Mouse (Mus musculus) liver, embryonic 14.5 days (tissue): ENCODE measurements around the gene Zap70. TPM values are rescaled to one million over a fixed set of nuclear protein-coding genes. Genes with fewer than 3 reads are reported as not detected.

Source experiments
- ATAC-seq: fragments of 200-750 bp; cut with Nextera tagmentation; 2 replicates; pipeline ENCODE4 v1.8.0; 2017; ENCODE audit warnings: moderate number of reproducible peaks, mild to moderate bottlenecking, moderate library complexity; ENCODE audit not compliant: insufficient read depth
- DNase-seq, 3 experiments: peaks; one replicate each; pipeline ENCODE4 v3.0.0-alpha.2; 2012 to 2013; ENCODE audit warnings: low read depth in 3 of 3, low spot score in 3 of 3
- H3K27ac ChIP-seq: fragments of 300-500 bp; sonication (generic); 2 replicates; pipeline ENCODE4 v1.5.1; 2014; ENCODE audit warnings: moderate library complexity, mild to moderate bottlenecking, control low read depth, inconsistent platforms
- H3K27me3 ChIP-seq: fragments of 300-500 bp; sonication (generic); 2 replicates; pipeline ENCODE4 v1.6.1; 2014; ENCODE audit warnings: mild to moderate bottlenecking, low read length, moderate library complexity; ENCODE audit not compliant: control insufficient read depth, insufficient read depth
- H3K36me3 ChIP-seq: fragments of 300-500 bp; sonication (generic); replicated peaks from 2 replicates; pipeline ENCODE4 v1.6.1; 2014; ENCODE audit warnings: low read depth; ENCODE audit not compliant: control insufficient read depth, insufficient read depth
- H3K4me1 ChIP-seq, 2 experiments: fragments of 200-500 bp in 1 of 2; fragments of 300-500 bp in 1 of 2; sonication (generic) in 1 of 2; replicated peaks; 2 replicates each; pipeline ENCODE4 v1.6.1; 2012 to 2014; ENCODE audit warnings: antibody characterized with exemption in 1 of 2, inconsistent platforms in 1 of 2, low read length in 1 of 2; ENCODE audit not compliant: control insufficient read depth in 2 of 2, insufficient read depth in 2 of 2
- H3K4me2 ChIP-seq: fragments of 300-500 bp; sonication (generic); 2 replicates; pipeline ENCODE4 v1.6.1; 2014; ENCODE audit warnings: low read depth, mild to moderate bottlenecking, control low read depth, moderate library complexity
- H3K4me3 ChIP-seq, 2 experiments: fragments of 200-500 bp in 1 of 2; fragments of 300-500 bp in 1 of 2; sonication (generic) in 1 of 2; 2 replicates each; pipeline ENCODE4 v1.5.1; 2012 to 2014; ENCODE audit warnings: low read depth in 2 of 2, low read length in 2 of 2, mild to moderate bottlenecking in 2 of 2, control low read depth in 1 of 2, inconsistent platforms in 1 of 2, moderate library complexity in 1 of 2; ENCODE audit not compliant: insufficient read depth in 1 of 2
- H3K9ac ChIP-seq: fragments of 300-500 bp; sonication (generic); replicated peaks from 2 replicates; pipeline ENCODE4 v1.6.1; 2014; ENCODE audit warnings: mild to moderate bottlenecking, control low read depth, moderate library complexity
- H3K9me3 ChIP-seq: fragments of 300-500 bp; sonication (generic); 2 replicates; pipeline ENCODE4 v1.6.1; 2016; ENCODE audit warnings: low read length, mixed read lengths; ENCODE audit not compliant: control insufficient read depth
- CTCF ChIP-seq: IDR thresholded peaks from 2 replicates; pipeline ENCODE4 v1.5.1; 2016; ENCODE audit warnings: antibody characterized with exemption, low read depth, control low read depth
- EP300 ChIP-seq: IDR thresholded peaks from 2 replicates; pipeline ENCODE4 v1.6.1; 2016; ENCODE audit warnings: antibody characterized with exemption, low read depth
- WGBS: fragments of 180-500 bp; shearing (Covaris S2); extraction: QIAGEN DNeasy Blood & Tissue Kit; methylation state at CpG from one replicate; pipeline ENCODE4 v1.1.7; 2014; ENCODE audit not compliant: insufficient replicate concordance; 5-methylcytosine and 5-hydroxymethylcytosine counted together
- polyA plus RNA-seq, 2 experiments: library from polyadenylated mRNA; depleted of rRNA in 1 of 2; stranded (reverse) in 1 of 2; unstranded in 1 of 2; fragments of >200 nt; fragmentation: Nextera tagmentation in 1 of 2; extraction: Ambion mirVana in 1 of 2; gene quantifications; 2 replicates each; pipeline versions ENCODE4 v1.2.1 to v1.2.3; 2012 to 2014

The Zap70 gene
- polyA plus RNA-seq, 2 experiments, result 0.06 TPM; not detected in 1

DNA sequence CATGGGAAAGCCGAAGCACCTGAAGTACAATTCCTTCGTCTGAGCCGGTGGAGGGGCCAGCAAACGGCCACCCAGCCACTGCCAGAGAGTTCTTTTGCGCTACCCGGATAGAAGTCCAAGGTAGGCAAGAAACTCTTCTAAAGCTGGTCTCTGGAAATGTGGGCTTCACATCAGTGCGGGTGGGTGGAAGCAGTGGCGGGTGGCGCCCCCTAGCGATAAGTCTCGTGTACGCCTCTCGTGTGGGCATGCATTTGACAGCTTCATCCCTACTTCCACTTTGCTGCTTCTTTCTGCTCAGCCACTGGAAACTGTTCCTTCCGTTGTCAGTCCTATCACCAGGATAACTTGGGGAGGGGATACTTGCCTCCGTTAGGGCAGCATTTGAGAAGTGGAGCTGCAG lies 15.1 kb upstream of the Zap70 start:
- H3K27ac ChIP-seq, result no peak overlapping the region
- H3K4me3 ChIP-seq, result no peak overlapping the region
- H3K4me1 ChIP-seq, result no peaks in the 10 kb centered on the region
- TF ChIP-seq CTCF, result peak; percentile 88
- no peak for TF ChIP-seq EP300
- H3K36me3 ChIP-seq, result no peaks in the 10 kb centered on the region
- H3K9me3 ChIP-seq, result no peaks in the 10 kb centered on the region
- ATAC-seq (no peak), DNase-seq (no peak)
- no peak overlapping the region for H3K4me2 ChIP-seq
- no peak overlapping the region for H3K9ac ChIP-seq
- no peaks in the 10 kb centered on the region for H3K27me3 ChIP-seq
- whole genome bisulfite sequencing, result 37% methylated on average over 15 of the region's 15 CpGs

DNA sequence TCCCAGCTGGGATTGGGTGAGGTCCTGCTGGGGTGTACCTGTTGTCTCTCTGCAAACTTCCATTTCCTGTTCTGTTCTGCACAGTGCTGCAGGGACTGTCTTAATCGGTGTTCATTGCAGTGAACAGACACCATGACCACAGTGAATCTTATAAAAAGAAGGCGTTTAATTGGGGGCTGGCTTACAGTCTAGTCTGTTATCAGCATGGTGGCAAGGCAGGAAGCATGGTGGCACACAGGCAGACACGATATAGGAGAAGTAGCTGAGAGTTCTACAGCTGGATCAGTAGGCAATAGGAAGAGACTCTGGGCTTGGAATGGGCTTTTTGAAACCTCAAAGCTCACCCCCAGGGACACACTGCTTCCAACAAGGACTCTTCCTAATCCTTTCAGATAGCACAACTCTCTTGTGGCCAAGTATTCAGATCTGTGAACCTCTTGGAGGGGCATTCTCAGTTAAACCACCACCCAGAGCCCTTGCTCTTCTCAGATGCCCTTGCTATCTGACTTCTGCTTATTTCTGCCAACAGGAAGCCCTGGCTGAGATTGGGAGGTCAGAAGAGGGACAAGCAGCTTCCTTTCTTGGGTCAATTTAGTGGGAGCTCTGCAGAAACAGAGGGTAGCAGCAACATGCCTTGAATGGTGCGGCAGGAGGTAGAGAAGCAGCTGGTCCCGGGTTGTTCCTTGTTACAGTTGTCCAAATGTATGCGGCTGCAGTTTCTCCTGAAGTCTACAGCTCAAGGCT lies 7.5 kb upstream of the Zap70 start:
- H3K27ac ChIP-seq, result no peak overlapping the region
- TF ChIP-seq CTCF (no peak), EP300 (no peak)
- no peak for ATAC-seq
- H3K27me3 ChIP-seq, result no peaks in the 10 kb centered on the region
- WGBS, result 26% methylated on average over 6 of the region's 6 CpGs
- no peak overlapping the region for H3K9ac ChIP-seq
- H3K36me3 ChIP-seq, result no peaks in the 10 kb centered on the region
- no peak for DNase-seq
- no peak overlapping the region for H3K4me3 ChIP-seq
- H3K4me1 ChIP-seq, result peaks cover 0 to 4% of the 10 kb centered on the region in 2 experiments; a peak in 2 of 4 replicates
- H3K9me3 ChIP-seq, result no peaks in the 10 kb centered on the region
- H3K4me2 ChIP-seq, result no peak overlapping the region

DNA sequence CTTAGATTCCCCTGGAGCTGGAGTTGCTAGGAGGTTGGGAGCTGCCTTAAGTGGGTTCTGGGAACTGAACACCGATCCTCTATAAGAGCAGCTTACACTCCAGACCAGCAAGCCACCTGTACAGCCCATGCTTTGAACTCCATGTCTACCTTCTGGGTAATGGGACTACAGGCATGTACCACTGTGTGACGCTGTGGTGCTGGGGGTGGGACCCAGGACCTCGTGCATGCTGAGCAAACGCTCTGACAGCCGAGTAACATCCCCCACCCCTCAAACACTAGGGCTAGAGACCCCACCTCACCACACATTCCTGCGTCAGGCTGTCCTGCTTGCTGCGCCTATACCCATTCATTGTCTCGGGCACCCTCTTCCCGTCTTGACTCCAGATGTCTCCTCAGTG lies 3.0 kb upstream of the Zap70 start:
- 68% methylated on average over 9 of the region's 9 CpGs for WGBS
- H3K4me3 ChIP-seq, result no peak overlapping the region
- no peaks in the 10 kb centered on the region for H3K36me3 ChIP-seq
- H3K27ac ChIP-seq, result no peak overlapping the region
- H3K9me3 ChIP-seq, result no peaks in the 10 kb centered on the region
- H3K4me2 ChIP-seq, result no peak overlapping the region
- no peak overlapping the region for H3K9ac ChIP-seq
- DNase-seq, result no peak
- peaks cover 0 to 4% of the 10 kb centered on the region in 2 experiments; a peak in 2 of 4 replicates for H3K4me1 ChIP-seq
- TF ChIP-seq EP300 (no peak), CTCF (no peak)
- no peaks in the 10 kb centered on the region for H3K27me3 ChIP-seq
- ATAC-seq, result no peak

DNA sequence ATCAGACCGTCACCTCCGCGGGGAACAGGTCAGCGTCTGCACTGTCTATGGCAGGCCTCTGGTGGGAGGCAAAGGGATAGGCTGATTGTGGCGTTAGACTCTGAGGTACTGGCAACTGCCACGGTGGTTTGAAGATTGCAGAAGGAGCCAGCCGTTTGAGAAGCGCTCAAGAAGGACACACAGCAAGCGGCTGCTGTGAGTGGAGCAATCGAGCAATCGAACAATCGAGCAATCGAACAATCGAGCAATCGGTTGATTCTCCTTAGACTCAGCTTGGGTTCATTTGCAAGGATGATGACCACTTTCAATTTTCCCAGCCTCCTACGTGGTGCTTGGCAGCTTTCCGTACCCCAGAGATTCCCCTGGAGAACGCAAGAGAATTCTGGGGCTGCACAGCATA lies 2.5 kb upstream of the Zap70 start:
- TF ChIP-seq CTCF (no peak), EP300 (no peak)
- H3K36me3 ChIP-seq, result no peaks in the 10 kb centered on the region
- no peaks in the 10 kb centered on the region for H3K27me3 ChIP-seq

DNA sequence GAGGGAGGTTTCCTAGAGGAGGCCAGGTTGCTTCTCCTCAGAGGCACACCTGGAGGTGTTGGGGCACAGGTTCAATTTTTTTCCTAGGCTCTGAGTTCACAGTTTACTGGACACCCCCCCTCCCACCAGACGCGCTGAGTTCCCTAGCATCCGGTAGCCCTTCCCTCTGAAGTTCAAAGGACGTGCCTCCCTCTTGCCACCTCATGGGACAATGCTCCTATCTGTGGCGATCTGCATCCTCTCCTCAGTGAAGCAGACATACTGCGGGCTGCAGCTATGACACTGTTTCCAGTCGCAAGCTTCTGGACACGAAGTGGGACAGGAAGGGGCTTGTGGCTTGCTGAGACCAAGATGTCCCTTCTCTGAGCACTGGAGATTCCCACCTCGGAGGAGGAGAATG lies 1.2 kb upstream of the Zap70 start:
- Histone ChIP-seq H3K4me3 (no peak overlapping the region), H3K27me3 (no peaks in the 10 kb centered on the region), H3K27ac (no peak overlapping the region), H3K4me1 (no peaks in the 10 kb centered on the region), H3K9me3 (no peaks in the 10 kb centered on the region), H3K36me3 (no peaks in the 10 kb centered on the region), H3K4me2 (no peak overlapping the region), H3K9ac (no peak overlapping the region)
- DNase-seq (no peak), ATAC-seq (no peak)
- no peak for TF ChIP-seq EP300
- no peak for TF ChIP-seq CTCF
- 52% methylated on average over 9 of the region's 9 CpGs for WGBS

More for the DNA sequence above, 2.5 kb upstream of the Zap70 start:
- 66% methylated on average over 18 of the region's 18 CpGs for WGBS
- no peaks in the 10 kb centered on the region for H3K9me3 ChIP-seq
- H3K27ac ChIP-seq, result no peak overlapping the region
- no peak for ATAC-seq
- no peaks in the 10 kb centered on the region; a peak in 1 of 4 replicates for H3K4me1 ChIP-seq
- H3K4me3 ChIP-seq, result no peak overlapping the region
- no peak overlapping the region for H3K9ac ChIP-seq
- no peak overlapping the region for H3K4me2 ChIP-seq
- no peak for DNase-seq
